Mouse (Mus musculus): ENCODE measurements around the gene Zfp235. TPM values are rescaled to one million over a fixed set of nuclear protein-coding genes. Genes with fewer than 3 reads are reported as not detected.

Zfp235 gene
- total and polyA plus RNA-seq, 2 experiments from 2014 or later = 5.6 to 8.6 TPM

DNA sequence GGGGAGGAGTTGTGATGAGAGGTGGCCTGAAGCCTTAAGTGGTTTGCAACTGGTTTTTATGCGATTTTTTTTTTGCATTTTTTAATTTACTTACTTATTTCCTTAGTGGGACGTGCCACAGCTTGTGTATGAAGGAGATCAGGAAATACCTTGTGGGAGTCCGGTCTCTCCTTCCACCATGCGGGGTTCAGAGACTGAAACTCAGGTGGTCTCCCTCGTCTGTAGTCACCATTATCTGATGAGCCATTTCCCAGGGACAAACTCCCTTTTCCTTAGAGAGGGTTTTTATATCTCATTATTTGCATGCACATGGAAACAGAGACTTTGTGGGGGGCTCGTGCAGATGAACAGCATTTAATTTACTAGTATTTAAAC is 41.4 kb downstream of the Zfp235 start:
- DNase-seq (ENCODE audit: low spot score) = no peak
- H3K27me3 ChIP-seq (ENCODE audit: control insufficient read depth, insufficient read depth, low read length) = no peaks in the 10 kb centered on the region
- ATAC-seq (ENCODE audit: insufficient read depth, low read depth) = no peak
- H3K4me3 ChIP-seq (ENCODE audit: low read depth, low read length) = peak overlapping the region; percentile 56
- H3K36me3 ChIP-seq (replicated peaks; ENCODE audit: control insufficient read depth, insufficient read depth, low read length) = no peaks in the 10 kb centered on the region
- WGBS = 48% methylated on average over 6 of the region's 6 CpGs
- TF ChIP-seq EP300 (IDR thresholded peaks at IDR 0.05; ENCODE audit: low read depth) = no peak
- TF ChIP-seq CTCF (IDR thresholded peaks at IDR 0.05; ENCODE audit: low read depth) = no peak
- no peaks in the 10 kb centered on the region for H3K9me3 ChIP-seq (replicated peaks; ENCODE audit: control insufficient read depth, low read length)
- no peak overlapping the region for H3K27ac ChIP-seq (ENCODE audit: low read depth)
- 0 out of 2 replicates have a peak overlapping the region, but pooled peaks have one; percentile 6 for H3K9ac ChIP-seq (replicated peaks; ENCODE audit: low read depth, low read length)
- H3K4me2 ChIP-seq (ENCODE audit: low read depth, low read length) = peak overlapping the region; percentile 61
- H3K4me1 ChIP-seq (ENCODE audit: control insufficient read depth, insufficient read depth) = no peaks in the 10 kb centered on the region

DNA sequence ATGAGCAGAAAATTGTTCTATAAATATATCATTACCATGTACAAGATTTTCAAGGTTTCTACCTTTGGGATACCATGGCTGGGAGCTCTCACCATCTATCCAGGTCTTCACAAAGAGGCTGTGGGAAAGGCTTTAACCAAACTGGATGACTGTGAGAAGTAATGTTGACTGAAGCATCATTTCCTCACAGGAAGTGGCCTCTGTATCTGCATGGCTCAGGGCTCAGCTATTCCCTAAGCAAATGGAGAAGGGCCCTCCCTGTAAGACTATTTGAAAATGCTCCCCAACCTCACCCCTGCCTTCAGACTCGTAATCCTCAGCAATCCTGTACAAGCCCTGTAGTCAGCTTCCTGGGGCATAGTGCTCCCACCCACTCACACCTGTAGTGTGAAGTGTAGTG is 53.6 kb downstream of the Zfp235 start:
- Histone ChIP-seq H3K4me1 (ENCODE audit: control insufficient read depth, insufficient read depth) (no peaks in the 10 kb centered on the region), H3K4me3 (ENCODE audit: low read depth, low read length) (no peak overlapping the region), H3K9me3 (replicated peaks; ENCODE audit: control insufficient read depth, low read length) (no peaks in the 10 kb centered on the region), H3K4me2 (ENCODE audit: low read depth, low read length) (no peak overlapping the region), H3K27me3 (ENCODE audit: control insufficient read depth, insufficient read depth, low read length) (no peaks in the 10 kb centered on the region), H3K9ac (replicated peaks; ENCODE audit: low read depth, low read length) (no peak overlapping the region), H3K36me3 (replicated peaks; ENCODE audit: control insufficient read depth, insufficient read depth, low read length) (no peaks in the 10 kb centered on the region), H3K27ac (ENCODE audit: low read depth) (no peak overlapping the region)
- no peak for TF ChIP-seq EP300 (IDR thresholded peaks at IDR 0.05; ENCODE audit: low read depth)
- ATAC-seq (ENCODE audit: insufficient read depth, low read depth) (no peak), DNase-seq (ENCODE audit: low spot score) (no peak)
- WGBS = 59% methylated on average over 1 of the region's 1 CpGs

DNA sequence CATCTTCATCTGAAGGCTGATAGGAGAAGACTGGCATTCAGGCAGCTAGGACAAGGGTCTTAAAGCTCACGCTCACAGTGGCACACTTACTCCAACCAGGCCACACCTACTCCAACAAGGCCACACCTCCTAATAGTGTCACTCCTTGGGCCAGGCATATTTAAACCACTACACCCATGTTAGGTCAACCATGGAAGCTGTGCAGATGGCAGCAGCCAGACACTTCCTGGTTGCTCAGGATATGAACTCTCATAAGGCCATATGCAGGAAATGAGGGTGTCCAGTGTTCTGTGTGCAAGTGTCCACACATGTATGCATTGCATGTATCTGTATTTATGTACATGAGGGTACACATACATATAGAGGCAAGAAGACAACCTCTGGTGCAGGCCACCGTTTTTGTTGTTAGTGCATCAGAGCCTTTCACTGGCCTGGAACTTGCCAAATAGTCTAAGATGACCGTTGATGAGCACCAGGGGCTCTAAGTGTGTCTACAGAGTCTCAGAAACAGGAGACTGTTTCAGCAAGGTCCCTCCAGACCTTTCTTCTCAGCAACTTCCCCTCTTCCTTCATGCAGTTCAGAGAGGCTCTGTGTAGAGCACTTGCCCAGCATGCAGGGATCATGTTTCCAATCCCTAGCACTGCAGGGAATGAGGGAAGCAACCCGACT is 55.1 kb downstream of the Zfp235 start:
- 60% methylated on average over 4 of the region's 4 CpGs for WGBS

DNA sequence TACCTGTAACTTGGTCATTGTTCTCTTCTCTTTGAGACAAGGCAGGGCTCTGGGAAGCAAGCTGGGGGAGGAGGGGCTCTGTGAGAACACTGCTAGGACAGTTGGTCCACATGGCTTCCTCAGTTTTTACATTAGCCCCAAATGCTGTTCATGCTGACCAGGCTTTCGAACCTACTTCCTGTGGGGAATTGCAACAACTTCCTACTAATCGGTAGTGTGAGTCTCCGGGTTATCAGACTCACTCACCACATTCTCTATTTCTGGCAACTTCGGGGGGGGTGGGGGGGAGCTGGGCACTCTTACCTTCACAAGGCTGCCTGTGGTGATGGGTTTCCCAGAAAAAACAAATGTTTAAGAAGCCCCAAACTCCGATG is 55.6 kb downstream of the Zfp235 start:
- WGBS = 22% methylated on average over 5 of the region's 5 CpGs
- no peak overlapping the region for H3K27ac ChIP-seq (ENCODE audit: low read depth)
- DNase-seq (ENCODE audit: low spot score) (no peak), ATAC-seq (ENCODE audit: insufficient read depth, low read depth) (no peak)
- peaks cover 11% of the 10 kb centered on the region; the same call in 1 of the 2 replicates for H3K36me3 ChIP-seq (replicated peaks; ENCODE audit: control insufficient read depth, insufficient read depth, low read length)
- no peak overlapping the region for H3K9ac ChIP-seq (replicated peaks; ENCODE audit: low read depth, low read length)
- no peaks in the 10 kb centered on the region for H3K4me1 ChIP-seq (ENCODE audit: control insufficient read depth, insufficient read depth)
- H3K4me2 ChIP-seq (ENCODE audit: low read depth, low read length) = no peak overlapping the region
- no peak overlapping the region for H3K4me3 ChIP-seq (ENCODE audit: low read depth, low read length)
- TF ChIP-seq EP300 (IDR thresholded peaks at IDR 0.05; ENCODE audit: low read depth) = no peak
- TF ChIP-seq CTCF (IDR thresholded peaks at IDR 0.05; ENCODE audit: low read depth) = no peak
- no peaks in the 10 kb centered on the region for H3K27me3 ChIP-seq (ENCODE audit: control insufficient read depth, insufficient read depth, low read length)
- no peaks in the 10 kb centered on the region; the same call in 1 of the 2 replicates for H3K9me3 ChIP-seq (replicated peaks; ENCODE audit: control insufficient read depth, low read length)

More for the DNA sequence above, 55.1 kb downstream of the Zfp235 start:
- no peak overlapping the region for H3K4me2 ChIP-seq (ENCODE audit: low read depth, low read length)
- no peak overlapping the region for H3K9ac ChIP-seq (replicated peaks; ENCODE audit: low read depth, low read length)
- H3K4me3 ChIP-seq (ENCODE audit: low read depth, low read length) = no peak overlapping the region
- H3K4me1 ChIP-seq (ENCODE audit: control insufficient read depth, insufficient read depth) = no peaks in the 10 kb centered on the region
- ATAC-seq (ENCODE audit: insufficient read depth, low read depth) (no peak), DNase-seq (ENCODE audit: low spot score) (no peak)
- H3K27ac ChIP-seq (ENCODE audit: low read depth) = no peak overlapping the region
- no peaks in the 10 kb centered on the region for H3K27me3 ChIP-seq (ENCODE audit: control insufficient read depth, insufficient read depth, low read length)
- H3K36me3 ChIP-seq (replicated peaks; ENCODE audit: control insufficient read depth, insufficient read depth, low read length) = 0 out of 2 replicates have a peak, but pooled peaks cover 7% of the 10 kb centered on the region
- H3K9me3 ChIP-seq (replicated peaks; ENCODE audit: control insufficient read depth, low read length) = no peaks in the 10 kb centered on the region; the same call in 1 of the 2 replicates
- TF ChIP-seq EP300 (IDR thresholded peaks at IDR 0.05; ENCODE audit: low read depth) = no peak
- no peak for TF ChIP-seq CTCF (IDR thresholded peaks at IDR 0.05; ENCODE audit: low read depth)

DNA sequence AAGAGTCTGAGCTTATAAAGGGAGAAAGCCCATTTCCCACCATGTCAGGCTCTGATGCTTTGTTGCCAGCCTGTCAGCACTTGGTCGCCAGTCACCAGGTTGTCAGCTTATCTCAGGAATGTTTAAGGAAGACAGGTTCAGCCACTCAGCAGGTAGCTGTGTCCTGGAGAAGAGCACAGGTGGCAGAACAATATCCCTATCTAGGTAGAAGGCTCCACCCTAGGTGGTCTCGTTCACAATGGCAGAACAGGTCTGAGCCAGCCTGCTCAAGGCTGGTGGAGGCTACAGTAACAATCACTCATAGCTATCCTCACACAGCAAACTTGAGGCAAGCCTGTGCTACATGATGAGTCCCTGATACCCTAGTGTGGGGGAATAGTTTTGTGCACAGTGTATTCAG is 57.4 kb downstream of the Zfp235 start:
- H3K27me3 ChIP-seq (ENCODE audit: control insufficient read depth, insufficient read depth, low read length) = no peaks in the 10 kb centered on the region
- H3K9ac ChIP-seq (replicated peaks; ENCODE audit: low read depth, low read length) = no peak overlapping the region
- H3K4me3 ChIP-seq (ENCODE audit: low read depth, low read length) = no peak overlapping the region
- H3K36me3 ChIP-seq (replicated peaks; ENCODE audit: control insufficient read depth, insufficient read depth, low read length) = peaks cover 14% of the 10 kb centered on the region; the same call in 1 of the 2 replicates
- H3K27ac ChIP-seq (ENCODE audit: low read depth) = no peak overlapping the region
- 51% methylated on average over 2 of the region's 2 CpGs for WGBS
- DNase-seq (ENCODE audit: low spot score) (no peak), ATAC-seq (ENCODE audit: insufficient read depth, low read depth) (no peak)
- H3K4me1 ChIP-seq (ENCODE audit: control insufficient read depth, insufficient read depth) = no peaks in the 10 kb centered on the region
- TF ChIP-seq EP300 (IDR thresholded peaks at IDR 0.05; ENCODE audit: low read depth) = no peak
- no peak for TF ChIP-seq CTCF (IDR thresholded peaks at IDR 0.05; ENCODE audit: low read depth)
- no peak overlapping the region for H3K4me2 ChIP-seq (ENCODE audit: low read depth, low read length)
- H3K9me3 ChIP-seq (replicated peaks; ENCODE audit: control insufficient read depth, low read length) = no peaks in the 10 kb centered on the region; the same call in 1 of the 2 replicates

Other genes starting within 250 kb of the Zfp235 start
- not detected in 2 replicates for gene Vmn1r178, start 242.2 kb upstream of the Zfp235 start, total RNA-seq (2014; rRNA removed; ENCODE audit: low replicate concordance)
- not detected in 2 replicates for gene Vmn1r178, start 242.2 kb upstream of the Zfp235 start, polyA plus RNA-seq (2015; fragmentation: Nextera tagmentation; extraction: Ambion mirVana)
- not detected in 2 replicates for gene Vmn1r179, start 207.2 kb upstream of the Zfp235 start, total RNA-seq (2014; rRNA removed; ENCODE audit: low replicate concordance)
- not detected in 2 replicates for gene Vmn1r179, start 207.2 kb upstream of the Zfp235 start, polyA plus RNA-seq (2015; fragmentation: Nextera tagmentation; extraction: Ambion mirVana)
- gene Vmn1r180, start 183.5 kb upstream of the Zfp235 start, total RNA-seq (2014; rRNA removed; ENCODE audit: low replicate concordance) = not detected in 2 replicates
- not detected in 2 replicates for gene Vmn1r180, start 183.5 kb upstream of the Zfp235 start, polyA plus RNA-seq (2015; fragmentation: Nextera tagmentation; extraction: Ambion mirVana)
- gene Vmn1r181, start 159.6 kb upstream of the Zfp235 start, total RNA-seq (2014; rRNA removed; ENCODE audit: low replicate concordance) = not detected in 2 replicates
- not detected in 2 replicates for gene Vmn1r181, start 159.6 kb upstream of the Zfp235 start, polyA plus RNA-seq (2015; fragmentation: Nextera tagmentation; extraction: Ambion mirVana)
- not detected in 2 replicates for gene V1rd19, start 132.5 kb upstream of the Zfp235 start, total RNA-seq (2014; rRNA removed; ENCODE audit: low replicate concordance)
- gene V1rd19, start 132.5 kb upstream of the Zfp235 start, polyA plus RNA-seq (2015; fragmentation: Nextera tagmentation; extraction: Ambion mirVana) = not detected in 2 replicates
- gene Vmn1r183, start 80.9 kb upstream of the Zfp235 start, total RNA-seq (2014; rRNA removed; ENCODE audit: low replicate concordance) = not detected in 2 replicates
- gene Vmn1r183, start 80.9 kb upstream of the Zfp235 start, polyA plus RNA-seq (2015; fragmentation: Nextera tagmentation; extraction: Ambion mirVana) = not detected in 2 replicates
- 10.3 and 19.5 TPM in 2 replicates for gene Zfp180, start 52.2 kb upstream of the Zfp235 start, total RNA-seq (2014; rRNA removed; ENCODE audit: low replicate concordance)
- gene Zfp180, start 52.2 kb upstream of the Zfp235 start, polyA plus RNA-seq (2015; fragmentation: Nextera tagmentation; extraction: Ambion mirVana) = 6.9 and 7.1 TPM in 2 replicates
- 2.2 and 4.3 TPM in 2 replicates for gene Zfp112, start 21.9 kb upstream of the Zfp235 start, total RNA-seq (2014; rRNA removed; ENCODE audit: low replicate concordance)
- 3.8 and 3.9 TPM in 2 replicates for gene Zfp112, start 21.9 kb upstream of the Zfp235 start, polyA plus RNA-seq (2015; fragmentation: Nextera tagmentation; extraction: Ambion mirVana)
- gene Zfp114, start 40.9 kb downstream of the Zfp235 start, total RNA-seq (2014; rRNA removed; ENCODE audit: low replicate concordance) = 0.19 and 1.1 TPM in 2 replicates
- 0.42 and 0.86 TPM in 2 replicates for gene Zfp114, start 40.9 kb downstream of the Zfp235 start, polyA plus RNA-seq (2015; fragmentation: Nextera tagmentation; extraction: Ambion mirVana)
- gene Zfp111, start 77.3 kb downstream of the Zfp235 start, total RNA-seq (2014; rRNA removed; ENCODE audit: low replicate concordance) = 2.2 and 3.5 TPM in 2 replicates
- 2.4 and 2.7 TPM in 2 replicates for gene Zfp111, start 77.3 kb downstream of the Zfp235 start, polyA plus RNA-seq (2015; fragmentation: Nextera tagmentation; extraction: Ambion mirVana)
- gene Zfp109, start 103.4 kb downstream of the Zfp235 start, total RNA-seq (2014; rRNA removed; ENCODE audit: low replicate concordance) = 2.7 and 6.6 TPM in 2 replicates
- gene Zfp109, start 103.4 kb downstream of the Zfp235 start, polyA plus RNA-seq (2015; fragmentation: Nextera tagmentation; extraction: Ambion mirVana) = 1.1 and 1.2 TPM in 2 replicates
- gene Zfp108, start 120.6 kb downstream of the Zfp235 start, total RNA-seq (2014; rRNA removed; ENCODE audit: low replicate concordance) = 1.1 and 2.5 TPM in 2 replicates
- gene Zfp108, start 120.6 kb downstream of the Zfp235 start, polyA plus RNA-seq (2015; fragmentation: Nextera tagmentation; extraction: Ambion mirVana) = 1.1 and 1.5 TPM in 2 replicates
- 6.8 and 7.8 TPM in 2 replicates for gene Zfp93, start 136.3 kb downstream of the Zfp235 start, total RNA-seq (2014; rRNA removed; ENCODE audit: low replicate concordance)
- gene Zfp93, start 136.3 kb downstream of the Zfp235 start, polyA plus RNA-seq (2015; fragmentation: Nextera tagmentation; extraction: Ambion mirVana) = 4.1 and 5.0 TPM in 2 replicates
- gene Zfp61, start 167.1 kb downstream of the Zfp235 start, total RNA-seq (2014; rRNA removed; ENCODE audit: low replicate concordance) = 3.4 and 14.6 TPM in 2 replicates
- gene Zfp61, start 167.1 kb downstream of the Zfp235 start, polyA plus RNA-seq (2015; fragmentation: Nextera tagmentation; extraction: Ambion mirVana) = 6.7 and 6.8 TPM in 2 replicates
- 0.95 and 4.1 TPM in 2 replicates for gene Zfp94, start 182.5 kb downstream of the Zfp235 start, total RNA-seq (2014; rRNA removed; ENCODE audit: low replicate concordance)
- gene Zfp94, start 182.5 kb downstream of the Zfp235 start, polyA plus RNA-seq (2015; fragmentation: Nextera tagmentation; extraction: Ambion mirVana) = 2.8 and 2.9 TPM in 2 replicates
- not detected in 2 replicates for gene Tescl, start 199.8 kb downstream of the Zfp235 start, total RNA-seq (2014; rRNA removed; ENCODE audit: low replicate concordance)
- gene Tescl, start 199.8 kb downstream of the Zfp235 start, polyA plus RNA-seq (2015; fragmentation: Nextera tagmentation; extraction: Ambion mirVana) = 0.14 TPM in 1 of 2 replicates, not detected in the other
- gene Lypd5, start 215.0 kb downstream of the Zfp235 start, total RNA-seq (2014; rRNA removed; ENCODE audit: low replicate concordance) = not detected in 2 replicates
- not detected in 2 replicates for gene Lypd5, start 215.0 kb downstream of the Zfp235 start, polyA plus RNA-seq (2015; fragmentation: Nextera tagmentation; extraction: Ambion mirVana)
- gene Kcnn4, start 236.1 kb downstream of the Zfp235 start, total RNA-seq (2014; rRNA removed; ENCODE audit: low replicate concordance) = 0.69 and 2.0 TPM in 2 replicates
- 0.85 and 0.98 TPM in 2 replicates for gene Kcnn4, start 236.1 kb downstream of the Zfp235 start, polyA plus RNA-seq (2015; fragmentation: Nextera tagmentation; extraction: Ambion mirVana)

All from heart, postnatal 0 days (tissue).